Mouse (Mus musculus) mesoderm, embryonic 11.5 days (tissue): ENCODE results near the gene Stxbp3.

Source experiments
- DNase-seq: peaks from one replicate; pipeline ENCODE4 v3.0.0-alpha.2; 2012; ENCODE audit warnings: low read depth, low spot score

Stxbp3 gene

GRCm38 (mm10) chr3:108765476-108765875 lies 74.8 kb downstream of the Stxbp3 start:
- no peak for DNase-seq

GRCm38 (mm10) chr3:108764976-108765375 lies 75.3 kb downstream of the Stxbp3 start:
- no peak for DNase-seq

- DNase-seq = no peak
These were observed 76.6 kb downstream of the Stxbp3 start for GRCm38 (mm10) chr3:108763691-108764090.

- no peak for DNase-seq
These were observed 77.7 kb downstream of the Stxbp3 start for GRCm38 (mm10) chr3:108762597-108763111.

- DNase-seq = no peak
These were observed 80.5 kb downstream of the Stxbp3 start for GRCm38 (mm10) chr3:108759566-108760420.

GRCm38 (mm10) chr3:108757570-108757969 lies 82.8 kb downstream of the Stxbp3 start:
- no peak for DNase-seq

GRCm38 (mm10) chr3:108756131-108756530 lies 84.2 kb downstream of the Stxbp3 start:
- no peak for DNase-seq

GRCm38 (mm10) chr3:108755542-108755941 lies 84.8 kb downstream of the Stxbp3 start:
- DNase-seq = no peak

GRCm38 (mm10) chr3:108754541-108754940 lies 85.8 kb downstream of the Stxbp3 start:
- no peak for DNase-seq

- no peak for DNase-seq
These were observed 88.6 kb downstream of the Stxbp3 start for GRCm38 (mm10) chr3:108751691-108752090.

- DNase-seq = no peak
These were observed 89.3 kb downstream of the Stxbp3 start for GRCm38 (mm10) chr3:108751061-108751460.

- DNase-seq = no peak
These were observed 96.3 kb downstream of the Stxbp3 start for GRCm38 (mm10) chr3:108744060-108744459.
